Mouse (Mus musculus): ENCODE results near the gene Zdhhc19. TPM values are rescaled to one million over a fixed set of nuclear protein-coding genes. Genes with fewer than 3 reads are reported as not detected.

Zdhhc19 gene
- not detected in 2 replicates for polyA plus RNA-seq (2014; fragmentation: Nextera tagmentation; extraction: Ambion mirVana)

- no peak within 1 kb of the TSS for H3K9ac ChIP-seq (replicated peaks; ENCODE audit: low read depth, low read length)
- ATAC-seq (ENCODE audit: low read depth): no peak
- no peak within 1 kb of the TSS for H3K27ac ChIP-seq (ENCODE audit: low read depth, low read length)
- H3K27me3 ChIP-seq (ENCODE audit: control insufficient read depth, insufficient read depth, low read length): no peaks in the 10 kb centered on the region
- no peak within 1 kb of the TSS for H3K4me3 ChIP-seq (ENCODE audit: low read depth, low read length)
- H3K36me3 ChIP-seq (ENCODE audit: control insufficient read depth, insufficient read depth, low read length): no peaks in the 10 kb centered on the region
- no peak within 1 kb of the TSS for H3K4me2 ChIP-seq (ENCODE audit: low read depth, low read length)
- 69% methylated on average over 3 of the region's 3 CpGs for WGBS
- H3K9me3 ChIP-seq (ENCODE audit: control insufficient read depth, low read length): no peaks in the 10 kb centered on the region
- H3K4me1 ChIP-seq (ENCODE audit: control insufficient read depth, insufficient read depth, low read length): 0 out of 2 replicates have a peak, but pooled peaks cover 2% of the 10 kb centered on the region
These were observed at the start of gene Zdhhc19 for GRCm38 (mm10) chr16:32495965-32496364. Gene Zdhhc19 (plus strand): TSS chr16:32496265.

GRCm38 (mm10) chr16:32446563-32447138, 49.4 kb upstream of the Zdhhc19 start:
- 88% methylated on average over 2 of the region's 2 CpGs for WGBS
- H3K4me3 ChIP-seq (ENCODE audit: low read depth, low read length): no peak overlapping the region
- no peak overlapping the region for H3K27ac ChIP-seq (ENCODE audit: low read depth, low read length)
- H3K9me3 ChIP-seq (ENCODE audit: control insufficient read depth, low read length): no peaks in the 10 kb centered on the region
- H3K27me3 ChIP-seq (ENCODE audit: control insufficient read depth, insufficient read depth, low read length): no peaks in the 10 kb centered on the region
- H3K4me1 ChIP-seq (ENCODE audit: control insufficient read depth, insufficient read depth, low read length): no peaks in the 10 kb centered on the region
- no peak overlapping the region for H3K4me2 ChIP-seq (ENCODE audit: low read depth, low read length)
- no peak overlapping the region for H3K9ac ChIP-seq (replicated peaks; ENCODE audit: low read depth, low read length)
- ATAC-seq (ENCODE audit: low read depth): no peak
- H3K36me3 ChIP-seq (ENCODE audit: control insufficient read depth, insufficient read depth, low read length): no peaks in the 10 kb centered on the region

- 90% methylated on average over 3 of the region's 3 CpGs for WGBS
- Histone ChIP-seq H3K27me3 (ENCODE audit: control insufficient read depth, insufficient read depth, low read length) (no peaks in the 10 kb centered on the region), H3K9me3 (ENCODE audit: control insufficient read depth, low read length) (no peaks in the 10 kb centered on the region), H3K27ac (ENCODE audit: low read depth, low read length) (no peak overlapping the region), H3K4me2 (ENCODE audit: low read depth, low read length) (no peak overlapping the region), H3K9ac (replicated peaks; ENCODE audit: low read depth, low read length) (no peak overlapping the region), H3K36me3 (ENCODE audit: control insufficient read depth, insufficient read depth, low read length) (0 out of 2 replicates have a peak, but pooled peaks cover 17% of the 10 kb centered on the region), H3K4me1 (ENCODE audit: control insufficient read depth, insufficient read depth, low read length) (no peaks in the 10 kb centered on the region), H3K4me3 (ENCODE audit: low read depth, low read length) (no peak overlapping the region)
- no peak for ATAC-seq (ENCODE audit: low read depth)
These were observed 46.4 kb upstream of the Zdhhc19 start for GRCm38 (mm10) chr16:32449665-32450064.

- H3K9me3 ChIP-seq (ENCODE audit: control insufficient read depth, low read length): no peaks in the 10 kb centered on the region
- H3K36me3 ChIP-seq (ENCODE audit: control insufficient read depth, insufficient read depth, low read length): peaks cover 21% of the 10 kb centered on the region; the same call in 1 of the 2 replicates
- no peak overlapping the region for H3K27ac ChIP-seq (ENCODE audit: low read depth, low read length)
- H3K4me2 ChIP-seq (ENCODE audit: low read depth, low read length): no peak overlapping the region
- no peak for ATAC-seq (ENCODE audit: low read depth)
- no peaks in the 10 kb centered on the region for H3K4me1 ChIP-seq (ENCODE audit: control insufficient read depth, insufficient read depth, low read length)
- no peaks in the 10 kb centered on the region for H3K27me3 ChIP-seq (ENCODE audit: control insufficient read depth, insufficient read depth, low read length)
- WGBS: 97% methylated on average over 2 of the region's 2 CpGs
- no peak overlapping the region for H3K9ac ChIP-seq (replicated peaks; ENCODE audit: low read depth, low read length)
- no peak overlapping the region for H3K4me3 ChIP-seq (ENCODE audit: low read depth, low read length)
These were observed 45.9 kb upstream of the Zdhhc19 start for GRCm38 (mm10) chr16:32450133-32450532.

GRCm38 (mm10) chr16:32453102-32453501, 43.0 kb upstream of the Zdhhc19 start:
- no peak for ATAC-seq (ENCODE audit: low read depth)

GRCm38 (mm10) chr16:32454646-32455045, 41.4 kb upstream of the Zdhhc19 start:
- Histone ChIP-seq H3K27me3 (ENCODE audit: control insufficient read depth, insufficient read depth, low read length) (no peaks in the 10 kb centered on the region), H3K36me3 (ENCODE audit: control insufficient read depth, insufficient read depth, low read length) (peaks cover 26% of the 10 kb centered on the region; the same call in 1 of the 2 replicates), H3K4me1 (ENCODE audit: control insufficient read depth, insufficient read depth, low read length) (no peaks in the 10 kb centered on the region), H3K4me2 (ENCODE audit: low read depth, low read length) (no peak overlapping the region), H3K4me3 (ENCODE audit: low read depth, low read length) (no peak overlapping the region), H3K9ac (replicated peaks; ENCODE audit: low read depth, low read length) (no peak overlapping the region), H3K27ac (ENCODE audit: low read depth, low read length) (no peak overlapping the region), H3K9me3 (ENCODE audit: control insufficient read depth, low read length) (no peaks in the 10 kb centered on the region)
- 92% methylated on average over 5 of the region's 5 CpGs for WGBS
- no peak for ATAC-seq (ENCODE audit: low read depth)

More at GRCm38 (mm10) chr16:32453102-32453501, 43.0 kb upstream of the Zdhhc19 start:
- no peaks in the 10 kb centered on the region for H3K9me3 ChIP-seq (ENCODE audit: control insufficient read depth, low read length)
- 96% methylated on average over 8 of the region's 8 CpGs for WGBS
- no peak overlapping the region for H3K4me3 ChIP-seq (ENCODE audit: low read depth, low read length)
- no peaks in the 10 kb centered on the region for H3K4me1 ChIP-seq (ENCODE audit: control insufficient read depth, insufficient read depth, low read length)
- no peak overlapping the region for H3K27ac ChIP-seq (ENCODE audit: low read depth, low read length)
- no peaks in the 10 kb centered on the region for H3K27me3 ChIP-seq (ENCODE audit: control insufficient read depth, insufficient read depth, low read length)
- peaks cover 23% of the 10 kb centered on the region; the same call in 1 of the 2 replicates for H3K36me3 ChIP-seq (ENCODE audit: control insufficient read depth, insufficient read depth, low read length)
- H3K9ac ChIP-seq (replicated peaks; ENCODE audit: low read depth, low read length): no peak overlapping the region
- no peak overlapping the region for H3K4me2 ChIP-seq (ENCODE audit: low read depth, low read length)

- no peak for ATAC-seq (ENCODE audit: low read depth)
- H3K27me3 ChIP-seq (ENCODE audit: control insufficient read depth, insufficient read depth, low read length): no peaks in the 10 kb centered on the region
- H3K9ac ChIP-seq (replicated peaks; ENCODE audit: low read depth, low read length): no peak overlapping the region
- H3K9me3 ChIP-seq (ENCODE audit: control insufficient read depth, low read length): no peaks in the 10 kb centered on the region
- H3K4me2 ChIP-seq (ENCODE audit: low read depth, low read length): no peak overlapping the region
- no peaks in the 10 kb centered on the region for H3K4me1 ChIP-seq (ENCODE audit: control insufficient read depth, insufficient read depth, low read length)
- H3K36me3 ChIP-seq (ENCODE audit: control insufficient read depth, insufficient read depth, low read length): peaks cover 26% of the 10 kb centered on the region; the same call in 1 of the 2 replicates
- no peak overlapping the region for H3K27ac ChIP-seq (ENCODE audit: low read depth, low read length)
- H3K4me3 ChIP-seq (ENCODE audit: low read depth, low read length): no peak overlapping the region
These were observed 40.0 kb upstream of the Zdhhc19 start for GRCm38 (mm10) chr16:32456086-32456485.

- Histone ChIP-seq H3K4me2 (ENCODE audit: low read depth, low read length) (no peak overlapping the region), H3K9ac (replicated peaks; ENCODE audit: low read depth, low read length) (no peak overlapping the region), H3K4me1 (ENCODE audit: control insufficient read depth, insufficient read depth, low read length) (no peaks in the 10 kb centered on the region), H3K4me3 (ENCODE audit: low read depth, low read length) (no peak overlapping the region), H3K27ac (ENCODE audit: low read depth, low read length) (no peak overlapping the region), H3K9me3 (ENCODE audit: control insufficient read depth, low read length) (no peaks in the 10 kb centered on the region), H3K27me3 (ENCODE audit: control insufficient read depth, insufficient read depth, low read length) (no peaks in the 10 kb centered on the region), H3K36me3 (ENCODE audit: control insufficient read depth, insufficient read depth, low read length) (peaks cover 26% of the 10 kb centered on the region; the same call in 1 of the 2 replicates)
- WGBS: 100% methylated on average over 1 of the region's 1 CpGs
- no peak for ATAC-seq (ENCODE audit: low read depth)
These were observed 39.3 kb upstream of the Zdhhc19 start for GRCm38 (mm10) chr16:32456761-32457160.

- H3K27me3 ChIP-seq (ENCODE audit: control insufficient read depth, insufficient read depth, low read length): no peaks in the 10 kb centered on the region
- H3K9ac ChIP-seq (replicated peaks; ENCODE audit: low read depth, low read length): no peak overlapping the region
- WGBS: 72% methylated on average over 10 of the region's 10 CpGs
- no peak for ATAC-seq (ENCODE audit: low read depth)
- H3K27ac ChIP-seq (ENCODE audit: low read depth, low read length): no peak overlapping the region
- no peaks in the 10 kb centered on the region for H3K9me3 ChIP-seq (ENCODE audit: control insufficient read depth, low read length)
- H3K4me1 ChIP-seq (ENCODE audit: control insufficient read depth, insufficient read depth, low read length): no peaks in the 10 kb centered on the region
- H3K4me3 ChIP-seq (ENCODE audit: low read depth, low read length): no peak overlapping the region
- H3K4me2 ChIP-seq (ENCODE audit: low read depth, low read length): no peak overlapping the region
- H3K36me3 ChIP-seq (ENCODE audit: control insufficient read depth, insufficient read depth, low read length): peaks cover 23% of the 10 kb centered on the region; the same call in 1 of the 2 replicates
These were observed 38.3 kb upstream of the Zdhhc19 start for GRCm38 (mm10) chr16:32457589-32458386.

Measured in neural tube, embryonic 14.5 days (tissue).